Mouse (Mus musculus): ENCODE data around the gene Efcab11. TPM values are rescaled to one million over a fixed set of nuclear protein-coding genes. Genes with fewer than 3 reads are reported as not detected.

The Efcab11 gene
- total and polyA plus RNA-seq, 3 experiments, result 2.5 to 3.5 TPM; not detected in 1

GRCm38 (mm10) chr12:99765979-99766378 is 118.3 kb downstream of the Efcab11 start:
- H3K4me3 ChIP-seq (ENCODE audit: control insufficient read depth in 1 of 2, insufficient read depth in 1 of 2, low read depth in 2 of 2, low read length in 2 of 2), result no peak overlapping the region
- no peak for TF ChIP-seq USF2 (IDR thresholded peaks at IDR 0.05; ENCODE audit: borderline replicate concordance in 1 of 2, insufficient read depth in 1 of 2, low read depth in 1 of 2, low read length in 2 of 2)
- H3K36me3 ChIP-seq (ENCODE audit: control insufficient read depth in 1 of 2, insufficient read depth in 2 of 2, low read length in 2 of 2), result no peaks in the 10 kb centered on the region
- H3K4me1 ChIP-seq (ENCODE audit: control insufficient read depth in 1 of 2, insufficient read depth in 2 of 2, low read length in 2 of 2), result no peaks in the 10 kb centered on the region
- H3K27me3 ChIP-seq (ENCODE audit: control insufficient read depth in 1 of 2, insufficient read depth in 2 of 2, low read length in 2 of 2), result no peaks in the 10 kb centered on the region
- H3K27ac ChIP-seq (ENCODE audit: control insufficient read depth, low read depth, low read length), result no peak overlapping the region
- H3K9me3 ChIP-seq (replicated peaks; ENCODE audit: insufficient read depth, low read length), result no peaks in the 10 kb centered on the region
- H3K79me2 ChIP-seq (ENCODE audit: control insufficient read depth, insufficient read depth, low read length, poor library complexity), result no peaks in the 10 kb centered on the region
- no peak overlapping the region for H3K9ac ChIP-seq (ENCODE audit: control insufficient read depth, low read depth, low read length, poor library complexity, severe bottlenecking)
- DNase-seq (ENCODE audit: low read depth, low spot score), result no peak

GRCm38 (mm10) chr12:99764053-99764452 is 120.2 kb downstream of the Efcab11 start:
- Histone ChIP-seq H3K4me1 (ENCODE audit: control insufficient read depth in 1 of 2, insufficient read depth in 2 of 2, low read length in 2 of 2) (no peaks in the 10 kb centered on the region), H3K79me2 (ENCODE audit: control insufficient read depth, insufficient read depth, low read length, poor library complexity) (no peaks in the 10 kb centered on the region), H3K9ac (ENCODE audit: control insufficient read depth, low read depth, low read length, poor library complexity, severe bottlenecking) (no peak overlapping the region), H3K27ac (ENCODE audit: control insufficient read depth, low read depth, low read length) (no peak overlapping the region), H3K27me3 (ENCODE audit: control insufficient read depth in 1 of 2, insufficient read depth in 2 of 2, low read length in 2 of 2) (no peaks in the 10 kb centered on the region), H3K36me3 (ENCODE audit: control insufficient read depth in 1 of 2, insufficient read depth in 2 of 2, low read length in 2 of 2) (no peaks in the 10 kb centered on the region), H3K9me3 (replicated peaks; ENCODE audit: insufficient read depth, low read length) (no peaks in the 10 kb centered on the region), H3K4me3 (ENCODE audit: control insufficient read depth in 1 of 2, insufficient read depth in 1 of 2, low read depth in 2 of 2, low read length in 2 of 2) (no peak overlapping the region)
- DNase-seq (ENCODE audit: low read depth, low spot score), result no peak
- TF ChIP-seq CTCF (IDR thresholded peaks at IDR 0.05 in 2 of 3, conservative IDR thresholded peaks at IDR 0.05 in 1 of 3; ENCODE audit: control insufficient read depth in 1 of 3, insufficient read depth in 1 of 3, low read depth in 2 of 3, low read length in 3 of 3, poor library complexity in 1 of 3, severe bottlenecking in 1 of 3) (no peak), JUND (IDR thresholded peaks at IDR 0.05; ENCODE audit: low read depth, low read length) (no peak), TBP (IDR thresholded peaks at IDR 0.05; ENCODE audit: low read depth, low read length) (no peak)

- H3K79me2 ChIP-seq (ENCODE audit: control insufficient read depth, insufficient read depth, low read length, poor library complexity), result no peaks in the 10 kb centered on the region
- H3K9me3 ChIP-seq (replicated peaks; ENCODE audit: insufficient read depth, low read length), result no peaks in the 10 kb centered on the region
- no peaks in the 10 kb centered on the region for H3K36me3 ChIP-seq (ENCODE audit: control insufficient read depth in 1 of 2, insufficient read depth in 2 of 2, low read length in 2 of 2)
- no peak overlapping the region for H3K4me3 ChIP-seq (ENCODE audit: control insufficient read depth in 1 of 2, insufficient read depth in 1 of 2, low read depth in 2 of 2, low read length in 2 of 2)
- H3K27me3 ChIP-seq (ENCODE audit: control insufficient read depth in 1 of 2, insufficient read depth in 2 of 2, low read length in 2 of 2), result no peaks in the 10 kb centered on the region
- no peak for TF ChIP-seq TAL1 (IDR thresholded peaks at IDR 0.05; ENCODE audit: low read length)
- TF ChIP-seq MAFK (IDR thresholded peaks at IDR 0.05; ENCODE audit: borderline replicate concordance, low read depth, low read length), result no peak
- TF ChIP-seq POLR2AphosphoS2 (IDR thresholded peaks at IDR 0.05; ENCODE audit: low read length), result no peak
- TF ChIP-seq GATA1 (IDR thresholded peaks at IDR 0.05; ENCODE audit: low read depth, low read length), result no peak
- TF ChIP-seq CHD1 (IDR thresholded peaks at IDR 0.05; ENCODE audit: low read depth, low read length), result no peak
- no peak for TF ChIP-seq HCFC1 (IDR thresholded peaks at IDR 0.05; ENCODE audit: low read depth, low read length)
- no peak for TF ChIP-seq CHD2 (IDR thresholded peaks at IDR 0.05; ENCODE audit: low read length)
- TF ChIP-seq NRF1 (IDR thresholded peaks at IDR 0.05; ENCODE audit: insufficient read depth, low read depth, low read length, poor library complexity, severe bottlenecking), result no peak
- no peak for TF ChIP-seq TCF12 (IDR thresholded peaks at IDR 0.05; ENCODE audit: low read depth, low read length)
- no peak for TF ChIP-seq SIN3A (IDR thresholded peaks at IDR 0.05; ENCODE audit: low read length)
- no peak for TF ChIP-seq MYB (IDR thresholded peaks at IDR 0.05; ENCODE audit: low read depth, low read length)
- TF ChIP-seq ETS1 (IDR thresholded peaks at IDR 0.05; ENCODE audit: low read depth, low read length), result no peak
- TF ChIP-seq USF1 (IDR thresholded peaks at IDR 0.05; ENCODE audit: low read depth, low read length), result no peak
- no peak for TF ChIP-seq SMC3 (IDR thresholded peaks at IDR 0.05; ENCODE audit: low read depth, low read length)
- TF ChIP-seq POLR2AphosphoS5 (IDR thresholded peaks at IDR 0.05; ENCODE audit: borderline replicate concordance, low read depth, low read length), result no peak
- TF ChIP-seq ELF1 (IDR thresholded peaks at IDR 0.05; ENCODE audit: low read depth, low read length), result no peak
- TF ChIP-seq MYC (IDR thresholded peaks at IDR 0.05; ENCODE audit: low read depth, low read length), result no peak
- no peak overlapping the region for H3K27ac ChIP-seq (ENCODE audit: control insufficient read depth, low read depth, low read length)
- H3K9ac ChIP-seq (ENCODE audit: control insufficient read depth, low read depth, low read length, poor library complexity, severe bottlenecking), result no peak overlapping the region
- H3K4me1 ChIP-seq (ENCODE audit: control insufficient read depth in 1 of 2, insufficient read depth in 2 of 2, low read length in 2 of 2), result no peaks in the 10 kb centered on the region
- no peak for DNase-seq (ENCODE audit: low read depth, low spot score)
Observed at GRCm38 (mm10) chr12:99757754-99758526, 126.3 kb downstream of the Efcab11 start.
